Mouse (Mus musculus): ENCODE measurements around the gene Ptprd.

The Ptprd gene

GRCm38 (mm10) chr4:75965810-75966209 is 2246.0 kb downstream of the Ptprd start:
- in situ Hi-C loops (cut with MboI, MseI): no loop called here

- in situ Hi-C loops (cut with MboI, MseI): no loop called here
Observed at GRCm38 (mm10) chr4:75962916-75963315, 2248.8 kb downstream of the Ptprd start.

- in situ Hi-C loops (cut with MboI, MseI): no loop called here
Observed at GRCm38 (mm10) chr4:75961865-75962264, 2249.9 kb downstream of the Ptprd start.

GRCm38 (mm10) chr4:75953349-75954060 is 2258.3 kb downstream of the Ptprd start:
- in situ Hi-C loops (cut with MboI, MseI): loop anchor here in 1 of 2 experiments (5.0 kb wide), 1 partner anchor 56 kb away; no protein-coding TSS in a partner anchor

GRCm38 (mm10) chr4:75950582-75950981 is 2261.2 kb downstream of the Ptprd start:
- in situ Hi-C loops (cut with MboI, MseI): loop anchor here in 1 of 2 experiments (5.0 kb wide), 1 partner anchor 53 kb away; no protein-coding TSS in a partner anchor

- in situ Hi-C loops (cut with MboI, MseI): loop anchor here in 1 of 2 experiments (5.0 kb wide), 1 partner anchor 57 kb away; no protein-coding TSS in a partner anchor
Observed at GRCm38 (mm10) chr4:75894871-75895270, 2316.9 kb downstream of the Ptprd start.
